Mouse (Mus musculus) brain, embryonic 14.5 days (tissue): ENCODE measurements around the gene Adprm.

Source experiments
- CTCF ChIP-seq: fragments of 200-500 bp; IDR thresholded peaks from 2 replicates; pipeline ENCODE4 v1.5.1; 2012; ENCODE audit warnings: inconsistent platforms, mild to moderate bottlenecking, moderate library complexity, borderline replicate concordance; ENCODE audit not compliant: insufficient read depth, insufficient read length; ENCODE audit errors: extremely low read depth
- POLR2A ChIP-seq: fragments of 200-500 bp; IDR thresholded peaks from 2 replicates; pipeline ENCODE4 v1.6.1; 2012; ENCODE audit warnings: mild to moderate bottlenecking, inconsistent platforms, borderline replicate concordance; ENCODE audit not compliant: poor library complexity, insufficient read depth, insufficient read length, severe bottlenecking; ENCODE audit errors: extremely low read depth

DNA sequence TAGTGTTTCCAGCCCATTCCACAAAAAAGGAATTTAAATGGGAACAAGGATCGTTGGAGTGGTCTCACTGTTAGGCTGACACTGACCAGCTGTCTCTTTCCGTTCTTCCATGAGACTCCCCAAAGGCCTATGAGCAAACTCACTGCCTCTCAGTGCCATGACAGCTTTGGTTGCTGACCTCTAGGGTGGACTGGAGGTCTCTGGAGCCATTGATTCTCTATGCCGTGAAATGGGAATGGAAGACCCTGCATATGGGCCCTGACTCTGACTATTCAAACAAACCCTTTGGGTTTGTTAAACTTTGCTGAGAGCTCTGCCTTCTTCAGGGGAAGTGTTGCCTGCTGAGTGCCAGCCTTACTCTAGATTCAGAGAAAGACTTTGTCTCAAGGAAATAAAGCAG, 15.3 kb upstream of the Adprm start:
- TF ChIP-seq POLR2A, result no peak
- TF ChIP-seq CTCF, result no peak
